Mouse (Mus musculus) adipocyte (in vitro differentiated cells): ENCODE measurements at regions not wholly inside any gene's neighbourhood (a gene's known extent, or its start where the extent isn't known, plus 50 kb on each side); places are given as distances from the start of the nearest gene placed in this dataset.
A peak's percentile ranks its signal among the peaks of the same experiment; 100 is the strongest.

Experiments used
- DNase-seq: peaks from one replicate; pipeline ENCODE4 v3.0.0-alpha.2; 2016; ENCODE audit warnings: low spot score

GRCm38 (mm10) chr5:115790436-115790835 is 54.6 kb upstream of the Cit start:
- peak; percentile 83 for DNase-seq
